In genomic region chr6:97617774-97618173, GRCm38 (mm10) we compare ENCODE assay signal across 9 mouse cellular contexts. TPM values are rescaled to one million over a fixed set of nuclear protein-coding genes. Genes with fewer than 3 reads are reported as not detected.
A peak's percentile ranks its signal among the peaks of the same experiment; 100 is the strongest.
DNase-seq lines count a peak whose midpoint lies in the region; ATAC-seq lines count a peak whose summit lies in the region.
"Had no signal": no experiment of that assay in that cellular context is flagged by ENCODE, and none has a peak within 500 bp of the region (broad histone marks: within the 10 kb centered on the region; RNA-seq: fewer than 3 reads in every experiment).

No protein-coding gene starts in this region.

- no peak for ATAC-seq in heart, embryonic 12.5 days (ENCODE audit: insufficient number of reproducible peaks, low FRiP score)
- ATAC-seq in common myeloid progenitor, adult 5-6 weeks (replicated peaks; ENCODE audit: low read depth, poor library complexity, severe bottlenecking): peak; percentile 59
- no peak for ATAC-seq in hindbrain, embryonic 11.5 days (ENCODE audit: low FRiP score)
- peak; percentile 58 for ATAC-seq in megakaryocyte progenitor cell, adult 5-6 weeks (replicated peaks; ENCODE audit: poor library complexity)

- peak overlapping the region; percentile 64 for H3K4me3 ChIP-seq in heart, embryonic 12.5 days
- peak overlapping the region; percentile 85 for H3K4me3 ChIP-seq in hindbrain, embryonic 11.5 days (ENCODE audit: low read depth, low read length)

- WGBS in heart, embryonic 12.5 days: 19% methylated on average over 7 of the region's 7 CpGs
- WGBS in hindbrain, embryonic 11.5 days: 28% methylated on average over 7 of the region's 7 CpGs

- peaks cover 14% of the 10 kb centered on the region for H3K4me1 ChIP-seq in heart, embryonic 12.5 days (replicated peaks)
- peaks cover 4% of the 10 kb centered on the region for H3K4me1 ChIP-seq in hindbrain, embryonic 11.5 days (replicated peaks; ENCODE audit: control insufficient read depth, insufficient read depth, low read length)

- no peak for DNase-seq in heart, postnatal 36 days
- DNase-seq in hindbrain, embryonic 11.5 days (ENCODE audit: low spot score): no peak
- no peak for DNase-seq in urinary bladder, postnatal 10 days (ENCODE audit: low spot score)
- no peak for DNase-seq in urinary bladder, postnatal 14 days (ENCODE audit: low spot score)
- no peak for DNase-seq in testis, postnatal 14 days (ENCODE audit: low spot score)
- DNase-seq: spleen, adult 18-20 months had no signal

- intact Hi-C loops in heart, postnatal 36 days (cut with DNase I): loop anchor here (5.0 kb wide), 2 partner anchors 90 to 125 kb away; no protein-coding TSS in a partner anchor

- H3K4me2 ChIP-seq in heart, embryonic 12.5 days: peak overlapping the region; percentile 93
- H3K4me2 ChIP-seq in hindbrain, embryonic 11.5 days (replicated peaks; ENCODE audit: low read depth, low read length): peak overlapping the region; percentile 76

- 0 out of 2 replicates have a peak, but pooled peaks cover 3% of the 10 kb centered on the region for H3K27me3 ChIP-seq in heart, embryonic 12.5 days (replicated peaks)
- H3K27me3 ChIP-seq in hindbrain, embryonic 11.5 days (ENCODE audit: control insufficient read depth, insufficient read depth, low read length): no peaks in the 10 kb centered on the region

- H3K9ac ChIP-seq in heart, embryonic 12.5 days: peak overlapping the region; percentile 52; the same call in 1 of the 2 replicates
- peak overlapping the region; percentile 89 for H3K9ac ChIP-seq in hindbrain, embryonic 11.5 days (ENCODE audit: low read depth, low read length)

- H3K27ac ChIP-seq in heart, embryonic 12.5 days (ENCODE audit: poor library complexity, severe bottlenecking): no peak overlapping the region
- H3K27ac ChIP-seq in hindbrain, embryonic 11.5 days (ENCODE audit: low read depth, low read length): peak overlapping the region; percentile 96

- no peaks in the 10 kb centered on the region for H3K36me3 ChIP-seq in heart, embryonic 12.5 days
- H3K36me3 ChIP-seq in hindbrain, embryonic 11.5 days (ENCODE audit: control insufficient read depth, insufficient read depth, low read length): no peaks in the 10 kb centered on the region

- H3K9me3 ChIP-seq in heart, embryonic 12.5 days (replicated peaks): no peaks in the 10 kb centered on the region
- H3K9me3 ChIP-seq in hindbrain, embryonic 11.5 days (ENCODE audit: control insufficient read depth, low read length): no peaks in the 10 kb centered on the region

RNA-seq across cellular contexts. Expression of gene Frmd4b, which starts 0.4 kb away (rescaled TPM):
- 22.2 and 23.1 TPM in 2 replicates for polyA plus RNA-seq in heart, embryonic 12.5 days (2016; fragmentation: Nextera tagmentation; extraction: Ambion mirVana)
- total RNA-seq in heart, postnatal 36 days (2021): 10 to 100 TPM; 16.2 to 19.7 TPM
- total RNA-seq in common myeloid progenitor, adult 5-6 weeks (2017): 8.4 and 19.5 TPM in 2 replicates
- polyA plus RNA-seq in hindbrain, embryonic 11.5 days (2014; fragmentation: Nextera tagmentation; extraction: Ambion mirVana): 46.9 and 50.5 TPM in 2 replicates
- 5.0 and 5.6 TPM in 2 replicates for total RNA-seq in megakaryocyte progenitor cell, adult 5-6 weeks (2015)
- total RNA-seq in megakaryocyte progenitor cell, adult 5-6 weeks (2017): 7.8 and 9.6 TPM in 2 replicates

Comparison
In these comparisons a context has a peak if more than half of its experiments do, and no peak if none do; other contexts are left out.
1. ATAC-seq: peak in common myeloid progenitor, adult 5-6 weeks (single experiment) and megakaryocyte progenitor cell, adult 5-6 weeks (single experiment); none in heart, embryonic 12.5 days (single experiment) and hindbrain, embryonic 11.5 days (single experiment).